Mouse (Mus musculus) embryonic fibroblast, embryonic 13.5 days (primary cell): ENCODE measurements at regions not wholly inside any gene's neighbourhood (a gene's known extent, or its start where the extent isn't known, plus 50 kb on each side); places are given as distances from the start of the nearest gene placed in this dataset.

Experiments used
- CTCF ChIP-seq: IDR thresholded peaks from 2 replicates; pipeline ENCODE4 v1.5.1; 2011; ENCODE audit warnings: mild to moderate bottlenecking, control low read depth, low read length, moderate library complexity, borderline replicate concordance; ENCODE audit not compliant: insufficient read depth
- POLR2A ChIP-seq: IDR thresholded peaks from 2 replicates; pipeline ENCODE4 v1.6.1; 2011; ENCODE audit warnings: low read depth, mild to moderate bottlenecking, control low read depth, low read length, moderate library complexity

DNA sequence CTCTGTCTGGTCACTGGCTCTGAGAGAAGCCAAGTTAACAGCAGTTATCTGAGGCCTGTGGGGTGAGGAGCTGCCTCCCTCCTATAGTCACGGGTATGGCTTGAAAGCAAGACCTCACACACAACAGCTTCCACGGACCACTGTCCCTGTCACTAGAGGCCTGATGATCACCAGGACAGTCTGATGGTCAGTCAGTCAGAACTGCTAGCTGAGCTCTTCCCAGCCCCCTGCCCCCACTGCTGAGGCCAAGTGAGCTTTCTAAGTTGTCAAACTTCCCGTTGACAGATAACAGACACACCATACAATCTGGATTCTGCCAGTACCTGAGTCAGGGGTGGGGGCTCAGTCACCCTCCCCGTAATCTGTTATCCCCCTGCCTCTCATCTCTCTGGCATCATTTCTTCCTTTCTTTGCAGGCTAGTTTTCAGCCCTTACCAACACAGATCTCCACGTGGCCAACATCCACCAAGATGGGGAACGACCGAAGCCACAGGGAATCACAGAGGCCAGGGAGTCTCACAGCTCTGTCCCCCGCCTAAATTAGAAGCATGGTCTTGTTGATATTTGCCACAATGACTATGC, 96.4 kb upstream of the Klf13 start:
- TF ChIP-seq CTCF = no peak
- no peak for TF ChIP-seq POLR2A
